Mouse (Mus musculus) retina, embryonic 14.5 days (tissue): Measurements from ENCODE around the gene Plekhh2.
"Not testable (repeated sequence)": the region's sequence is repeated elsewhere in the genome, so short reads cannot be mapped to it uniquely, and the experiment has no call there.

ENCODE experiments used
- DNase-seq: peaks from one replicate; pipeline ENCODE4 v3.0.0-alpha.2; 2015; ENCODE audit warnings: low spot score

Gene Plekhh2

GRCm38 (mm10) chr17:84512516-84513085 lies 906 bp downstream of the Plekhh2 start:
- peak; percentile 27 for DNase-seq

- DNase-seq = no peak
Observed at GRCm38 (mm10) chr17:84515901-84516300, 4.2 kb downstream of the Plekhh2 start.

GRCm38 (mm10) chr17:84519346-84519745 lies 7.7 kb downstream of the Plekhh2 start:
- DNase-seq = no peak

DNA sequence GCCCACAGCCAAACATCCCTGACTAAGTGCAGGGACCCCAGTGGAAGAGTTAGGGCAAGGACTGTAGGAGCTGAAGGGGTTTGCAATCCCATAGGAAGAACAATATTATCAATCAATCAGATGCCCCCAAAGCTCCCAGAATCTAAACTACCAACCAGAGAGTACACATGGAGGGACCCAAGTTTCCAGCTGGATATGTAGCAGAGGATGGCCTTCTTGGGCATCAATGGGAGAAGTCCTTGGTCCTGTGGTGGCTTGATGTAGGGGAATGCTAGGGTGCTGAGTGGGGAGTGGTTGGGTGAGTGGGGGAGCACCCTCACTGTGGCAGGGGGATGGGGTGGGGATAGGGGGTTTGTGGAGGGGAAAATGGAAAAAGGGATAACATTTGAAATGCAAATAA lies 8.4 kb downstream of the Plekhh2 start:
- no peak for DNase-seq

- DNase-seq = no peak
Observed at GRCm38 (mm10) chr17:84529356-84529755, 17.7 kb downstream of the Plekhh2 start.

GRCm38 (mm10) chr17:84530202-84530796 lies 18.6 kb downstream of the Plekhh2 start:
- DNase-seq = no peak

DNA sequence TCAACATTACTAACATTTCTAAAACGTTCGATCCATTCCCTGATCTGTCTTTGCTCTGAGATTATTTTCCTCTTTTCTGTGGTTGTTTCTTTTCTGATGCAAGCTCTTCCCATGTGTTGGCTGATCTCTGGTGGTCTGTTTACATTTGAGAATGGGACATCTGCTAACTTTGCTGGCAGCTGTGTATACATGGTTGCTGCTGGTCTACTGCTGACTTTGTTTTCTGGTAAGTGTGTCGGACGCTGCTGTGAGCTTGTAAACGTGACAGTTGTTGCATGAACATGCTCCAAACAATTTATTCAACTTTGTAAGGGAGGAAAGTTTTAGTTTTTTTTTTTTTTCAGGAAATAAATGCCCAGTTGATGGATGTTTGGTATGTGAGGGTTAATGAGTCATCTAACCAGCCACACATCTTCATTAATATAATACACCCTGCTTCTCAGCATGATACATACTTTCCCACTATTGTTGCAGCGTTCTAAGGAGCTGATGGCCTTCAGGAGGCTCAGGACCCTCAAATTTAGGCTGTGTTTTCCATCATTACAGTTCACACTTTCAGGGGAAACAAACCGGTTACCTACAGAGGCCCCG lies 21.3 kb downstream of the Plekhh2 start:
- peak; percentile 18 for DNase-seq

- no peak for DNase-seq
Observed at GRCm38 (mm10) chr17:84533841-84534240, 22.1 kb downstream of the Plekhh2 start.

- no peak for DNase-seq
Observed at GRCm38 (mm10) chr17:84534632-84535031, 22.9 kb downstream of the Plekhh2 start.

- no peak for DNase-seq
Observed at GRCm38 (mm10) chr17:84535226-84535625, 23.5 kb downstream of the Plekhh2 start.

GRCm38 (mm10) chr17:84537301-84537700 lies 25.6 kb downstream of the Plekhh2 start:
- no peak for DNase-seq

- no peak for DNase-seq
Observed at GRCm38 (mm10) chr17:84537966-84538365, 26.3 kb downstream of the Plekhh2 start.

- no peak for DNase-seq
Observed at GRCm38 (mm10) chr17:84540603-84541002, 28.9 kb downstream of the Plekhh2 start.

DNA sequence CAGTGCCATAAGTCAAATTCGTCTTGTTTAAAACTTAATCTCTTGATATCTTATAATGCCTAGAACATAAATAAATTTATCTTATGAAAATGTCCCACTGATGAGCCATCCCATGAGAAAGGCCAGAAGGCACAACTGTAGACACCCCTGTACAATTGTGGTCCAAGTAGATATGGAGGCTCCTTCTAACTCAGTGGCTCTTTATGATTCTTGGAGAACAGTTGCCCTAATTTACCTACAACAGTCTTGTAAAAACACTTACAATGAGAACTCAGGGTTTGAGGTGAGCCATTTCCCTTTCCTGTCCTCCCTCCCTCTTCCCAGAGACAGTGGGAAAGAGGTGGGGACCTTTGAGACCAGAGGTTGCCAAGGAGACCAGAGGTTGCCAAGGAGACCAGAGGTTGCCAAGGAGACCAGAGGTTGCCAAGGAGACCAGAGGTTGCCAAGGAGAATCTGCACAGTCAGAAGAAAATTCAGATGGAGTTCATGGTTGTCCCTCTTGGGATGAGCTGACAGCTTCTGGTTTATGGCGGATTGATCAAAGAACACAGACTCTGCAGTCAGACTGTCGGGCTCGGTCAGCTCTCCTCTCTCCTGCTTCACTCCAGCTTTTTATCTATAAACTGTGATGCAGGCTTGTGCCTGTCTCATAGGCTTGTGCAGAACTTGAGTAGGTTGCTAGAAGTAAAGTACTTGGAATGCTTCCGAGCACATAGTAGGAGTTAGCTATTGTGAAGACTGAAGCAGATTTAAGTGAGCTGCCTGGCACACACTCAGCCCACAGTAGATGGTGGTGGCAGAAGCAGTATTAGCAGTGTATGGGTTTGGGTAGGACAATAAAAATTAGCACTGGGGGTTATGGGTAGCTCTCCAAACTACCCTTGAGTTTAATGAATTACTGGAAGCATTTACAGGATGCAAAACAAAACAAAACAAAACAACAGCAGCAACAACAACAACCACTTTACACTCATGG lies 39.5 kb downstream of the Plekhh2 start:
- DNase-seq = peak; percentile 53

- peak; percentile 60 for DNase-seq
Observed at GRCm38 (mm10) chr17:84552230-84552629, 40.5 kb downstream of the Plekhh2 start.

DNA sequence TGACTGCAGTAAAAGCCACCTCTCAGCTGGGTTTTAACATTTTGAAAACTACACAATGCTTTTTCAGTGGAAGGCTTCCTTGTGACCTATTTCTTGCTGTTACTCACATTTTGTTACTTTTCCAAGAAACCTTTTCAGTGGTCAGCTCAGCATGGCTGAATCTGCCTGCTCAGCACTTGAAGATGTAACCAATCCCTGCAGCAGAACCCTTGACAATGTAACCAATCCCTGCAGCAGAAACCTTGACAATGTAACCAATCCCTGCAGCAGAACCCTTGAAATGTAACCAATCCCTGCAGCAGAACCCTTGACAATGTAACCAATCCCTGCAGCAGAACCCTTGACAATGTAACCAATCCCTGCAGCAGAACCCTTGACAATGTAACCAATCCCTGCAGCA lies 52.6 kb downstream of the Plekhh2 start:
- not testable (repeated sequence) for DNase-seq

DNA sequence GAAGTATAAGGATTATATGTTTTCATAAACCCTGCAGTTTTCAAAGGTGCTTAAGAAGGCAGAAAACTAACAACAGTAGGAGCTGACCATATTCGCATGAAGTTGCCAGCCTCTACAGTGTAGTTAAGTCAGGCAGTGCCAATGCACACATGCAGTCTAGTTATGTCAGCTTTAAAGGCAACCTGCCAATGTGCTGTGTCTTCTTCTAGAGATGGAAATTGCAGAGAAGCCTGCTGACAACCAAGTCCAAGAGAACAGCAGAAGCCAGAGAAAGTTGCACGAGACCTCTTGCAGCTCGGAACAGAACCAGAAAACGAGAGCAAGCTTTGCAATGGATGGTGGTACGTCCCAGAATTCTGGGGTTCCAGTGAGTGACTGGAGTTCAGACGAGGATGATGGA lies 54.1 kb downstream of the Plekhh2 start:
- no peak for DNase-seq

GRCm38 (mm10) chr17:84566773-84567555 lies 55.3 kb downstream of the Plekhh2 start:
- DNase-seq = peak; percentile 53

- DNase-seq = no peak
Observed at GRCm38 (mm10) chr17:84568807-84569206, 57.1 kb downstream of the Plekhh2 start.

GRCm38 (mm10) chr17:84569770-84570169 lies 58.1 kb downstream of the Plekhh2 start:
- DNase-seq = no peak

DNA sequence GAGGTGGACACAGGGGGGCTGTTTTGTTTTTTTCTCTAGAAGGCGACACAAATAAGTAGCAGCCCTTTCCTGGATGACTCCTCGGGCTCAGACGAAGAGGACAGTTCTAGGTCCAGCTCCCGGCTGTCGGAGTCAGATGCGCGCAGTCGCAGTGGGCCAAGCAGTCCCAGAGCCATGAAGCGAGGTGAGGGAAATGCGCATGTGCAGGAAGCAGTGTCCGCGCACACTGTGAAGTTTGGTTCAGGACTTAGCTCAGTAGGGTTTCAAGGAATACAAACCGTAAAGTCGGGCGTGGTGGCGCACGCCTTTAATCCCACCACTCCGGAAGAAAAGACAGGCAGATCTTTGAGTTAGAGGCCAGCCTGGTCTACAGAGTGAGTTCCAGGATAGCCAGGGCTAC lies 59.9 kb downstream of the Plekhh2 start:
- peak; percentile 38 for DNase-seq

DNA sequence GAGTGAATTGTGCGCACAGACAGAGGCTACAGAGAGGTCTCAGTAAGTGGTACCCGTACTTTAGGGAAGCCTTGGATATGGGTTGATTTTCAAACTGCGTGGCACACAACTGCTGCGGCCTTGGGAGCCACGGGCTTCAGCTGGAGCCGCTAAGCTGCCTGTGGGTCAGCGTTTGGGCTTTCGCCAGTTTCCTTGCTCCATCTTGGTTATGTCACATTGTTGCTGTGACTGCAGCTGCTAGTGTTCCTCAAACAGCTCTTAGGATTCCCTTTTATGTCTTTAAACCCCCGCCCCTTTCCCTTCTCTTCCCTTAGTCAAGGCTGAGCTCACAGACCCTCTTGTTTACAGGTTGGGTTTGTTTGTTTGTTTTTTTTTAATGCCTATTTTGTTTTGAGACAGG lies 61.6 kb downstream of the Plekhh2 start:
- no peak for DNase-seq
